Mouse (Mus musculus): ENCODE measurements around the gene Gm12355.
"Not testable (repeated sequence)": the region's sequence is repeated elsewhere in the genome, so short reads cannot be mapped to it uniquely, and the experiment has no call there.

Gm12355 gene

DNA sequence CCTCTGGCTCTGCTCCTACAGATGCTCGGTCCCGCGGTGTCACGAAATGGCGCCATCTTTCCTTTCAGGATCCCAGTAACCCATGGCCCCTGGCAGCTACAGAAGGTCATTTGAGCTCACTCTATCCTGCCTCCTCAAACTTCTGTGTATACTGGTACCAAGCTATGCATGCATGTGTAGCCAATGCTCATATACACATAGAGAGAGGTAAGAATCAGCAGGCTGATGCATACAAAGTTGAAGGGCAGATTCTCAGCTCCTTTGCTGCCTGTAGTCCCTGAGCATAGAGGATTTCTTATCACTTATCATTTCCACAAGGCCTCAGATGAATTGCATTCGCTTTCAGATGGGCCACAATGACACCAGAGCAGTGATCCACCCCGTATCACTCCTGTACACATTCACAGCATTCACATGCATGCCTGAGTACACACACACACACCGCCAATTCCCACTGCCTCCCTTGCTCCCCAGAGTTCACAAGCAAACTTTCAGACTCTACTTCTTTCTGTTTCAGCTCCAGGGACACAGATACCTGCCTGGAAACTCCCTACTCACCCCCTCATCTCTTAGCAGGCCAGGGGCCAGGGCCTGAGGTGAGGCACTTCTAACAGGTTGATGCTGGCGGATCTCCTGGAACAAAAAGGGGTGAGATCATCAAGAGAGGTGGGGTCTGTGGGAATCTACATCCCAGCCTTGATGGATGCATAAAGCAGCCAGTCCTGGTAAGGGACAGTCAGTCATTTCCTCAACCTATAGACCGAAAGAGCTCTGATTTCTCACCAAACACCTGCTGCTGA, at the start of gene Gm12355, which contains the start of gene Gsdma3:
Gene Gm12355, minus strand, starts transcription at position 51 of the 800 bp plus-strand sequence.
Gene Gsdma3, plus strand, starts transcription at position 750 of the 800 bp plus-strand sequence.
- no peak for DNase-seq (ENCODE audit: low spot score)

DNA sequence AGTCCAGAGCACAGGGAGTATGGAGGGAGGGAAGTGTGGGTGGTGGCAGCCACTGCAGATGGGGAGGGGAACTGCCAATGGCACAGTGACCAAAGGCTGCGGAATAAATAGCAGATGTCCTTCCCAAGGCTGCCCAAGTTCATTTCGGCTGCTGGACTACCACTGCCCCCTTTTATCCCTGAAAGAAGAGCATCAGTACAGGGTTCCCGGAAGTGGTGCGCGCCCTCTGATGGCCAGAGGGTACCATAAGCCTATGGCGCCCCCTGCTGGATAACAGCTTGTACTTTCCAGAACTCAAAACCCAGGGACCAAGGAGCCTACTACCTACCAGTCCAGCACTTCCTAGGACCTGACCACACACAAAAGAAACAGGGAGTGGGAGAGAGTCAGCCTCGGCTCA, 47.7 kb upstream of the Gm12355 start:
- DNase-seq (ENCODE audit: low spot score) = not testable (repeated sequence)

DNA sequence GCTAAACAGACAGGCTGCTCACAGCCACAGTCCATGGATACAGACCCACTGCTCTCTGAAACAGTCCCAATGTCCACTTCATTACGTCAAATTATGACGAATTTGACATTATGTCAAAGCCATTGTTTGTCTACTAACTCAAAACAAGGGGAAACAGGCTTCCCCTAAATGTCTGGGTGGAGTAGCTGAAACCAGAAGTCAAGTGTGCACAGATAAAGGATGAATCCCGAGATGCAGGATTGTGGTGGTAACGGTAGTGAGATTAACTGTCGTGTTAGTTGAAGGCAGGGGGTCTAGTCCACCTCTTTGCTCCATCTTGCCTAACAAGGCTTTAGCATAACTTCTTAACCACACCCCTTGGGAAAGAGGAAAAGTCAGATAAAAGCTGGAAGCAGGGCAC, 47.0 kb upstream of the Gm12355 start:
- no peak for DNase-seq (ENCODE audit: low spot score)

DNA sequence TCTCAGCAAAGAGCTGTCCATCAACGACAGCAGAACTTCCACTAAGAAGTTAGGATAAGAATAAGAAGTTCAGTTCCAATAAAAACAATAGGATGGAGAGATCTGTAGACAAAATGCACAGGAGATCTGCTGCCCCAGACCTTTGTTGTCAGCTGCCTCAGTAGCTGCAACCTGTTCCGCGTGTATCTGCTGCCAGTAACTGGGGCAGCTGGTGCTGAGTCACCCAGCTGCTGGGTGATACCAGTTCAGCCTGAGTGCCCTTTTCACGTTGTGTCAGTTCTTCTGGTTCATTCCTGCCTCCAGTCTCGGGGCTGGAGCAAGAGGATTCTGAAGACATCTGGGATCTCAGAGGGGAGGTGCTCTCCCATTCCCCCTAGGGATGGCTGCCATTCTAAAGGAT, 46.4 kb upstream of the Gm12355 start:
- no peak for DNase-seq (ENCODE audit: low spot score)

DNA sequence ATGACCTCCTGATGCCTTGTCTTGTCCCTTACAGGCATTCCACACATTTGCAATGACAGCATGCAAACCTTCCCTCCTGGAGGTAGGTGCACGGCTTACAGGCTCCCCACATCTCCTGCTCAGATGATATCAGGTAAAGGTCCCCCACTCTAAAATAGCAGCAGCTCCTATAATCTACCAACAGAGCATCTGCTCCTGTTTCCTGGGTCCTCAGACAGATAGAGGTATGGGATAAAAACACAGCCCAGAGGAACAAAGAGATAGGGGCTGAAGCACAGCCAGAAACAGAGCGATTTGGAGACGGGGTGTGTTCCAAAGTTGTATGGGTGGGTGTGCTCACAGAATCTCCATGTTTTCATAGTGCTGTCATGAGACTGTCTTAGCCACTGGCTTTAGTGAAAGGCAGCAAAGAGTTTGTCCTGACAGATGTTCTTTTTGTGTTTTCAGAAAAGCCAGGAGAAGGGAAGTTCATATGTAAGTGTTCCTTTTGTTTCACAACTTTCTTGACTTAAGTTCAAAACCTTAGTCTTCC, 45.9 kb upstream of the Gm12355 start:
- DNase-seq (ENCODE audit: low spot score) = no peak

DNA sequence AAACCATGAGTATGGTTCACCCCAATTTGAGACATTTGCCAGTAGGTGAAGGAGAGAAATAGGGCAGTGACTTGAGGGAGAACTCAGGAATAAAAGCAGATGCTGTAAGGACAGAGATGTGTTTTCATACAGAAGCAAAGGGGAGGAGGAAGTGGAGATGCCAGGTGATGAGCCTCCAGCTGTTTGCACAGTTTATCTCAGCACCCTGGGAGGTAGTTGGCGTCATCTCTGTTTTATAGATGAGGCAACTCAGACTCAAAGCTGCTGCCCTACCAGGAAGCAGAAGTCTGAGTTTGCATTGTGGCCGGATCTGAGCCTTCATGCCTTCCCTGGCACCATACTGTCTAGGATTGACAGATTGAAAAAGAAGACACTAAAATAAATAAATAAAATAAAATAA, 43.5 kb upstream of the Gm12355 start:
- DNase-seq (ENCODE audit: low spot score) = no peak

DNA sequence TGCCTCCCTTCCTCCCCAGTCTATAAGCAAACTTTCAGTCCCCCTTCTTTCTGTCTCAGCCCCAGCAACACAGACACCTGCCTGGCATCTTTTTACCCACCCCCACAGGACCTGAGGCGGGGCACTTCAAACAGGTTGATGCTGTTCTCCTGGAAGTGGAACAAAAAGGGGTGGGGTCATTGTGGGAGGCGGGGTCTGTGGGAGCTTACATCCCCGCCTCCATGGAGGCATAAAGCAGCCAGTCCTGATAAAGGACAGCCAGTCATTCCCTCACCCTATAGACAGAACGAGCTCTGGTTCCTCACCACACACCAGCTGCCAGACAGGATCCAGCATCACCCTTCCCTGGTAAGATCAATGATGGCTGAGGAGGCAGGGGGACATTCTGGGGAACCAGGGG, 38.6 kb upstream of the Gm12355 start, which contains the start of gene Gsdma:
Gene Gsdma, plus strand, starts transcription at position 261 of the 400 bp plus-strand sequence.
- no peak for DNase-seq (ENCODE audit: low spot score)

DNA sequence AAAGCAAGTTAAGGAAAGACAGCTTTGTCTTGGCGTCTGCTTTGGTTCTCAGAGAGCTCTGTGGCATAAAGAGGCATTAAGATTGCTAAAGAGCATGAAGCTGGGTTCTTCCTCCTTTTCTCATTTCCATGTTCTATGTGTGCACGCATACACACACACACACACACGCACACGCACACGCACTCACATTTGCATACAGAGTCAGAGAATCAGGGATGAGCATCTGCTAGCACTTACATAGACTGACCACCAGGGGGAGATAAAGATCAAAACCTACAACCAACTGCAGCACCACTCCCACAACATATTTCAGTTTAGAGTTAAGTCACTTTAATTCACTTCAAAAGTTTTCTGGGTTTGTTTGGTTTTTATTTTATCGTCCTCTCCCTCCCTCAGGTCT, 35.1 kb upstream of the Gm12355 start:
- peak; percentile 16 for DNase-seq (ENCODE audit: low spot score)

DNA sequence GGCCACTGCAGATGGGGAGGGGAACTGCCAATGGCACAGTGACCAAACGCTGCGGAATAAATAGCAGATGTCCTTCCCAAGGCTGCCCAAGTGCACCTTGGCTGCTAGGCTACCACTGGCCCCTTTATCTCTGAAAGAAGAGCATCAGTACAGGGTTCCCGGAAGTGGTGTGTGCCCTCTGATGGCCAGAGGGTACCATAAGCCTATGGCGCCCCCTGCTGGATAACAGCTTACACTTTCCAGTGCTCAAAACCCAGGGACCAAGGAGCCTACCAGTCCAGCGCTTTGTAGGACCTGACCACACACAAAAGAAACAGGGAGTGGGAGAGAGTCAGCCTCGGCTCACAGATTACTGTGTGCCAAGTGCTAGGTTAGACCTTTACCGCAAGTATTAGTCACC, 29.6 kb upstream of the Gm12355 start:
- DNase-seq (ENCODE audit: low spot score) = peak; percentile 15

DNA sequence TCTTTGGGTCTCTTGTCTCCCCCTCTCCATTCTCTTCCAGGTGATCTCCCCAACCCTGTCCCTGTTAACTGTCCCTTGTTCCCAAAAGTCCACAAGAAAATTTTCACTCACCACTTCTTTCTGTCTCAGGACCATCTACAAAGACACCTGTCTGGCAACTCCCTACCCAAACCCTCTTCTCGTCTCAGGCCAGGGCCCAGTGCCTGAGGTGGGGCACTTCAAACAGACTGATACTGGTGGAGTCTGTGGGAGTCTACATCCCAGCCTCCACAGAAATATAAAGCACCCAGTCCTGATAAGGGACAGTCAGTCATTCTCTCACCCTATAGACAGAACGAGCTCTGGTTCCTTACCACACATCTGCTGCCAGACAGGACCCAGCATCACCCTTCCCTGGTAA, 21.0 kb upstream of the Gm12355 start, which contains the start of gene Gsdma2:
Gene Gsdma2, plus strand, starts transcription at position 301 of the 400 bp plus-strand sequence.
- no peak for DNase-seq (ENCODE audit: low spot score)

DNA sequence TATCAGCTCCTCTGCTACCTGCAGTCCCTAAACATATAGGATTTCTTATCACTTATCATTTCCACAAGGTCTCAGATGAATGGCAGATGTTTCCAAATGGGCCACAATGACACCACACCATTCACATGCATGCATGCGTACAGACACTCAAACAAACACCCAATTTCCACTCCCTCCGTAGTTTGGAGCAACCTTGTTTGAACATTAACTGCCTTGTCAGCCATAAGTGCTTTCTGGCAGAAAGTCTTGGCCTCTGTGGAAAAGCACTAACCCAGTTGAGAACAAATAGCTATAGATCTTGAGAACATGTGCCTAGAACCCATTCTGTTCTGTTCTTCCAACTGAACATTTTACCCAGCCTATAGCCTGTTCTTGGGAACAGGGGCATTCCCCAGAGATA, 20.5 kb upstream of the Gm12355 start:
- DNase-seq (ENCODE audit: low spot score) = no peak

DNA sequence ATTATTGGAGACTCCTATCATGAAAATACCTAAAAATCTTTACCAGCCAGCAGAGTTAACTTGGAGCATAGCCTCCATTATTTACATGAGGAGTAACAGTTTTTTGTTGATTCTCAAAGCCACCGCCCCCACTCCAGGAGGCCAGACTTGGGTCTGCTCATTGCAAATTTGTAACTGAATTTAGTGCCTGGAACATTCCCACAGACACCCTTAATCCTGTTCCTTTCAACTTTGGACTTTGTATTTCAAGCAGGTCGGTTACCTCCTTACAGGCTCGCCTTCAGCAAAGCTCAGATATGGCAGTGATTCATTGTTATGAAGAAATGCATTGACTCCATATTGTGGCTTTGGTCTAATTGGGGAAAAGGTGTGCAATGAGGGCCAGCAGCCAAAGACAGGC, 19.3 kb upstream of the Gm12355 start:
- DNase-seq (ENCODE audit: low spot score) = no peak

DNA sequence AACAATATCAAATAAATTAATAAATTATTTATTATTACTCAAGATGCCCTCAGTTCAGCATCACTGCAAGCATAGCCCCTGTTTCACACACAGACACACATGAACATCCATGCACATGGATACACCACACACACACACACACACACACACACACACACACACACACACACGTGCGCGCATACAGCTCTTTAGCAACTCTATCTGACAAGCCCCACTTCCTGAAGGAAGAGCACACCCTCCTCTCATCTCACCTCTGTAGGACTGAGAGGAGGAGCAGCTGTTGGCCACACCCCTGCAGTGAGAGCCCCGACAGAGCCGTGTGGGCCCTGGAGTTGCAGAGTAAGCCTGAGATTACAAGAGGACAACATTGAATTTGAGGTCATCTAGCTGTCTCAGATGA, 14.6 kb upstream of the Gm12355 start:
- DNase-seq (ENCODE audit: low spot score) = no peak

DNA sequence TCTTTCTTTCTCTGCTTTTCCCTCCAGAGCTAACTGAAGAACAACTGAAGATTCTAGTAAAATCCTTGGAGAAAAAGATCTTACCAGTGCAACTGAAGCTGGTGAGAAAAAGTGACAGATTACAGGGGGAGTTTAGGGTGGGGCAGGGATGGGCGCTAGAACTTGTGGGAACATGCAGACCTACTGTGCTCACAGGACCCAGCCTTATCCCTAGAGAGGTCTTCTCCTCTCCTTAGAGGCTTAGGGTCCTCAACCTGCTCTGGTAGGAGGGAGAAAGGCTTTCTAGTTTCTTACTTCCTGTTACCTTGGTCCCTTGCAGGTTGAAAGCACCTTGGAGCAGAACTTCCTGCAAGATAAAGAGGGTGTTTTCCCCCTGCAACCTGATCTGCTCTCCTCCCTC, 12.0 kb upstream of the Gm12355 start:
- no peak for DNase-seq (ENCODE audit: low spot score)

DNA sequence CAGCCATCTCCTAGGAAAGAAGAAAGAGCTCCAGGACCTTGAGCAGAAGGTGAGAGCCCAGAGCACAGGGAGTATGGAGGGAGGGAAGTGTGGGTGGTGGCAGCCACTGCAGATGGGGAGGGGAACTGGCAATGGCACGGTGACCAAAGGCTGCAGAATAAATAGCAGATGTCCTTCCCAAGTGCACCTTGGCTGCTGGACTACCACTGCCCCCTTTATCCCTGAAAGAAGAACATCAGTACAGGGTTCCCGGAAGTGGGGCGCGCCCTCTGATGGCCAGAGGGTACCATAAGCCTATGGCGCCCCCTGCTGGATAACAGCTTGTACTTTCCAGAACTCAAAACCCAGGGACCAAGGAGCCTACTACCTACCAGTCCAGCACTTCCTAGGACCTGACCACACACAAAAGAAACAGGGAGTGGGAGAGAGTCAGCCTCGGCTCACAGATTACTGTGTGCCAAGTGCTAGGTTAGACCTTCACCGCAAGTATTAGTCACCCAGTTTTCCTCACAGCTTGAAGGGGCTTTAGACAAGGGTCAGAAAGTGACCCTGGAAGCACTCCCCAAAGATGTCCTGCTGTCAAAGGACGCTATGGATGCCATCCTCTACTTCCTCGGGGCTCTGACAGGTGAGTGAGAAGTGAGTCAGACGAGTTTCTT, 10.0 kb upstream of the Gm12355 start:
- not testable (repeated sequence) for DNase-seq (ENCODE audit: low spot score)

DNA sequence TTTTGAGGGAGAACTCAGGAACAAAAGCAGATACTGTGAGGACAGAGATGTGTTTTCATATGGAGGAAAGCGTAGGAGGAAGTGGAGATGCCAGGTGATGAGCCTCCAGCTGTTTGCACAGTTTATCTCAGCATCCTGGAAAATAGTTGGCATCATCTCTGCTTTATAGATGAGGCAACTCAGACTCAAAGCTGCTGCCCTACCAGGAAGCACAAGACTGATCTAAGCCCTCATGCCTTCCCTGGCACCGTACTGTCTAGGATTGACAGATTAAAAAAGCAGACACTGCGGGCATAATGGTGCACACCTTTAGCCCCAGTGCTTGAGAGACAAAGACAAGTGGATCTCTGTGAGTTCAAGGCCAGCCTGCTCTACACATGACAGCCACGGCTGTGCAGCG, 5.2 kb upstream of the Gm12355 start:
- no peak for DNase-seq (ENCODE audit: low spot score)

DNA sequence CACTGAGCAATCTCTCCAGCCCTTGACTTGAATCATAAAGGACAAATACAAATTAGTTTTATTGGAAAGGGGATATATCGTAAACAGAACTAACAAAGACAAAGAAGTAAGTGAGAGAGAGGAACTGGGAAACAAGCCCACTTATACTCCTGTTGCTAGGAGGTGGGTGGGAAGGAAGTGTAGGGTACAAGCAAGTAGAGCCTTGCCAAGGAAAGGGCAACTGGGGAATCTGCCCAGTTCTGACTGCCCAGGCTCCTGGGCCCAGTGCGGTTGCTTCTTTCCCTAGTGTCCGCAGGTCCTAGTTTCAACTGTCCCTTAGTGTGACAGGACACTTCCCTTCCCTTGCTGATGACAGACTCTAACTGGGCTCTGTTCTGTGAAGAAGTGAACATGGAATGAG, 3.2 kb upstream of the Gm12355 start:
- no peak for DNase-seq (ENCODE audit: low spot score)

DNA sequence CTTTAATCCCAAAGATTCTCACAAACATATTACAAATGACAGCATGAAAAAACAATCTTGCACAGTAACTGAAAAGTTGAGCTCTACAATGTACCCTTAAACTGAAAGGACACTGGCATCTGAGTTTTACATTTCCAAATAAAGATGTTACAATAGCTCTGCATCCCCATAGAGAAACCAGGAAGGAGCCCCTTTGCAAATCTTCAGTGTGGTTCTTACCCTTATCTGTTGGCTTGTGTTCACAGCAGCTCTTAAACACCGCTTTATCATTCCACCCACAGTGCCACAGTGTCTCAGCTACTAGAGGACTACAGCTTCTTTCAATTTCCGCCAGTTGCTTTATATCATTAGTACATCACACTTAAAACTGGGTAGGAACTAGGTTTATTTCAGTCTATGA, 1.1 kb downstream of the Gm12355 start:
- not testable (repeated sequence) for DNase-seq (ENCODE audit: low spot score)

DNA sequence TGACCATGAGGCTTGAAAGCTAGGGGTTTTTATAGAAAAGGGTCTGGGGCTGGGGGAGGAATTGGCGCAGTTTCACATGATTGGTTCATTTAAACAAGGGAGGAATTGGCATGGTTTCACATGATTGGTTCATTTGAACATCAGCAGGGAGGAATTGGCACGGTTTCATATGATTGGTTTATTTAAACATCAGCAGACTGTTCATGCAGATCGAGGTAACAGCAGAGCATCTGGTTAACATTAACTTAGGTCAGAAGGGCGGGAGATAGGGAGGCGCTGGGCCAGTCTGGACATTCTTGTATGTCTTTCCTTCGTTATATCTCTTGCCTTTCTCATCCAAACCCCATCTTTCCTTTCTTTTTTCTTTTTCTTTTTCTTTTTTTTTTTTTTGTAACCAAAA, 1.5 kb downstream of the Gm12355 start:
- not testable (repeated sequence) for DNase-seq (ENCODE audit: low spot score)

DNA sequence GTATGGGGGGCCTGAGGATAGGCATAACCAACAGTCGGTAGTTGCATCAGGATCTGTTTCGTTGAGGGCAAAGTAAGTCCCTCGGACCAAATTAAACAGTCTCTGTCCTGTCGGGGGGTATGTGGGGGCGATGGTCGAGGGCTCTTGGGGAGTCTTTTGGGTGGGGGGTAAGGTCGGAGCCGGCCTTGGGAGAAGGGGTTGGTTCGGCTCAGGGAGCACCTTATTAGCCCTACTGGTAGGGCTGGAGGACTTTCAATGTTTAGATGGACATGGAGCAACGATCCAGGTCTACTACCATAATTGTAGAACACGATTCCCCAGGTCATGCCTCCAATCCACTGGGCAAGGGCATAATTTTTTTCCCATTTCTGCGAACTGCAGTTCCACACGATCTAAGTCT, 4.7 kb downstream of the Gm12355 start:
- no peak for DNase-seq (ENCODE audit: low spot score)

DNA sequence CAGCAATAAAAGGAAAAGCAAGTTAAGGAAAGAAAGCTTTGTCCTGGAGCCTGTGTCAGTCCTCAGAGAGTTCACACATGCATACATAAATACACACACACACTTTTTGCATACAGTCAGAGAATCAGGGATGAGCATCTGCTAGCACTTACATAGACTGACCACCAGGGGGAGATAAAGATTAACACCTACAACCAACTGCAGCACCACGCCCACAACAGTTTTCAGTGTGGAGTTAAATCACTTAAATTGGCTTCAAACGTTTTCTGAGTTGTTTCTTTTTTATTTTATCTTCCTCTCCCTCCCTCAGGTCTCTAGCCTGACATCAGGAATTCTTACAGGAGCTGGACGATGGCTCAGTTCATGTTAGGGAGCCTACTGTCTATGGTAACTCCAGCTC, 18.7 kb downstream of the Gm12355 start:
- peak; percentile 16 for DNase-seq (ENCODE audit: low spot score)

DNA sequence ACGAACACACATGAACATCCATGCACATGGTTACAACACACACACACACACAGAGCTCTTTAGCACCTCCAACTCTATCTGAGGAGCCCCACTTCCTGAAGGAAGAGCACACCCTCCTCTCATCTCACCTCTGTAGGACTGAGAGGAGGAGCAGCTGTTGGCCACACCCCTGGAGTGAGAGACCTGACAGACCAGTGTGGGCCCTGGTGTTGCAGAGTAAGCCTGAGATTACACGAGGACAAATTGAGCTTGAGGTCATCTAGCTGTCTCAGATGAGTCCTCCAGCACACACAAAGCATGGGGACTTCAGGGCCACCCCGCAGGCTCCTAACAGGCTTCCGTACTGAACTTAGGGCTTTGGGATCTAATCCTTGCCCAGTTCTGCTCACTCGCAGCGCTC, 20.6 kb downstream of the Gm12355 start:
- DNase-seq (ENCODE audit: low spot score) = not testable (repeated sequence)

DNA sequence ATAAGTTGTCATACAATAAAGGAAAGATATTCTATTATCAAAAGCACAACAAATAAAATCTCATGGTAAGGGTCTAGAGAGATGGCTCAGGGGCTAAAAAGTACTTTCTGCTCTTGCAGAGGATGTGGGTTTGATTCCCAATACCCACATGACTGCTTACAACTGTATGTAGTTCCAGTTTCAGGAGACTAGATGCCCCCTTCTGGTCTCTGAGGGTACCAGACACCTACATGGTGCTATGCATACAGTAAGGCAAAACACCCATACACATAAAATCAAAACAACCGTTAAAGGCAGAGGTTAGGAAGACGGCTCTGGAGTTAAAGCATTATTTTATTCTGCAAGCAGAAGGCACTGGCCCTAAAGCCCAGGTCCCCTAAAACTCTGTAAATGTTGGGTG, 21.5 kb downstream of the Gm12355 start:
- DNase-seq (ENCODE audit: low spot score) = no peak
